Mouse (Mus musculus) forebrain, embryonic 10.5 days (tissue): ENCODE results near the gene Sema3d. TPM values are rescaled to one million over a fixed set of nuclear protein-coding genes. Genes with fewer than 3 reads are reported as not detected.

Experiments
- DNase-seq: peaks from one replicate; pipeline ENCODE4 v3.0.0-alpha.2; 2017; ENCODE audit warnings: low spot score; ENCODE audit errors: extremely low spot score
- H3K27ac ChIP-seq: fragments of 300-500 bp; sonication (generic); 2 replicates; pipeline ENCODE4 v1.5.1; 2016; ENCODE audit warnings: mild to moderate bottlenecking
- H3K27me3 ChIP-seq: fragments of 300-500 bp; sonication (generic); 2 replicates; pipeline ENCODE4 v1.6.1; 2016; ENCODE audit warnings: mild to moderate bottlenecking; ENCODE audit not compliant: poor library complexity, severe bottlenecking
- H3K36me3 ChIP-seq: fragments of 300-500 bp; sonication (generic); replicated peaks from 2 replicates; pipeline ENCODE4 v1.6.1; 2016; ENCODE audit warnings: mild to moderate bottlenecking, moderate library complexity
- H3K4me1 ChIP-seq: fragments of 300-500 bp; sonication (generic); 2 replicates; pipeline ENCODE4 v1.6.1; 2016
- H3K4me3 ChIP-seq: fragments of 300-500 bp; sonication (generic); 2 replicates; pipeline ENCODE4 v1.5.1; 2016; ENCODE audit warnings: mild to moderate bottlenecking, moderate library complexity
- H3K9me3 ChIP-seq: fragments of 300-500 bp; sonication (generic); 2 replicates; pipeline ENCODE4 v1.6.1; 2016; ENCODE audit warnings: mild to moderate bottlenecking, moderate library complexity
- WGBS: fragments of 180-500 bp; shearing (Covaris S2); methylation state at CpG from one replicate; pipeline ENCODE4 v1.1.7; 2016; 5-methylcytosine and 5-hydroxymethylcytosine counted together
- polyA plus RNA-seq: library from polyadenylated mRNA; unstranded; fragments of >200 nt; fragmentation: Nextera tagmentation; extraction: Ambion mirVana; gene quantifications from 2 replicates; pipeline ENCODE4 v1.2.1, GENCODE M21; 2016

The Sema3d gene
- polyA plus RNA-seq, 1 experiment from 2014 or later, result 1.8 TPM

DNA sequence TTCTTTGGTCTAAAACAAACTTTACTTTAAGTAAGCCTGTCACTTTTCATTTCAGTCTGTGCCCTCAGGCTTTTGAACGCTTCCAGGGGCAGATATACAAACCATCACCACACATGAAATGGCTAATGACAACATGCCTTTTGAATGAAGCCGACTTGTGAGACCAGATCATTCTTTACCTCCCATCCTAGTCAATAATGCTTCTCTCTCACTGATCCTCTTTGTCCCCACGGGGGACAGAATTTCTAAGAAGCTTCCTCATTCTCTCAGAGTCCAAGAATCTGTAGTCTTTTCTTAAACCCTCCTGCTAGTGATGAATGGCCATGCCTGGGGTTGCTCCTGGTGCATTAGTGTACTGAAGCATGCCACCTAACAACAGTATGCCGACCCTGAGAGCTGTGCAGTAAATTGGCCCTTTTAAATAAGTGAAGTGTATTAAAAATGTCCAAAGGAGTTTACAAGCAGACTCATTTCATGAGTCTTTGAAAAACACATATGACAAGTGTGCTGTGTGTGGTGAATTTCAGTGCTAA is 142.1 kb downstream of the Sema3d start:
- Histone ChIP-seq H3K9me3 (no peaks in the 10 kb centered on the region), H3K27me3 (no peaks in the 10 kb centered on the region), H3K4me1 (peaks cover 28% of the 10 kb centered on the region), H3K4me3 (no peak overlapping the region), H3K27ac (no peak overlapping the region), H3K36me3 (no peaks in the 10 kb centered on the region)
- WGBS, result 9% methylated on average over 4 of the region's 4 CpGs
- DNase-seq, result no peak

DNA sequence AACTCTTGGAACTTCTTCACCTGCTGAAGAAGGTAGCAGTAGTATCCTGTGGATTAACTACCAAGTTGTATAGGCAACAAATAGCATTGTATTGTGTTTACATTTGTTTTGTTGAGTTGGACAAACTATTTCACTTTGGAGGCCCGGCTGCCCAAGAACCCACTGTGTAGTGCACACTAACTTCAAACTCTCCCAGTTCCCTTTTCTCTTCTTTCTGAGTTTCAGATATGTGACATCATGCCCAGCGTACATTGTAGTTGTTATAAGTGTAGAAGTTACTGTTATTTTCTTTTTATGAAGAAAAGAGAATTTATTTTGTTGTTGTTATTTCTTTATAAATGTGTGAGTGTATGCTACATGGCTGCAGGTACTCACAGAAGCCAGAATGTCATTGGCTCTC is 145.4 kb downstream of the Sema3d start:
- WGBS, result 94% methylated on average over 2 of the region's 2 CpGs
- Histone ChIP-seq H3K4me3 (no peak overlapping the region), H3K9me3 (no peaks in the 10 kb centered on the region)

DNA sequence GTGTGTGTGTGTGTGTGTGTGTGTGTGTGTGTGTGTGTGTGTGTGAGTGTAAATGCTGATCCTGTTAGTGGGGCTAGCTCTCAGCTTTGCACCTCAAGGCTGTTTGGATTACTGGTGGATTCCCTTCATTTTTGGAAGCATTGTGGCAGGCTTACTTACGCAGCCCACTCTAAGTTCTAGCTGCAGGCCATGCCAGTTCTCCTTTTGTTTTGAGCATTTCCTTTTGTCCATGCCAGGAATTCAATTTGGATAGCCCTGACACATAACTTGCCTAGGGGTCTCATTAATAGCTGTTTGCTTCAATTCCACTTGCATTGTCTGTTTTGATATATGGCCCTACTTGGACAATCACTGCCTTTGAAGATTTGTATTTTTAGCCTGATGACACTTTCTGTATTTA is 146.6 kb downstream of the Sema3d start:
- 26% methylated on average over 1 of the region's 1 CpGs for WGBS
- Histone ChIP-seq H3K4me1 (peaks cover 38% of the 10 kb centered on the region), H3K27ac (no peak overlapping the region), H3K36me3 (no peaks in the 10 kb centered on the region), H3K27me3 (no peaks in the 10 kb centered on the region), H3K4me3 (no peak overlapping the region), H3K9me3 (no peaks in the 10 kb centered on the region)
- no peak for DNase-seq

More for the DNA sequence above, 145.4 kb downstream of the Sema3d start:
- H3K27me3 ChIP-seq, result no peaks in the 10 kb centered on the region
- no peak overlapping the region for H3K27ac ChIP-seq
- peaks cover 32% of the 10 kb centered on the region for H3K4me1 ChIP-seq
- no peaks in the 10 kb centered on the region for H3K36me3 ChIP-seq
- DNase-seq, result no peak

DNA sequence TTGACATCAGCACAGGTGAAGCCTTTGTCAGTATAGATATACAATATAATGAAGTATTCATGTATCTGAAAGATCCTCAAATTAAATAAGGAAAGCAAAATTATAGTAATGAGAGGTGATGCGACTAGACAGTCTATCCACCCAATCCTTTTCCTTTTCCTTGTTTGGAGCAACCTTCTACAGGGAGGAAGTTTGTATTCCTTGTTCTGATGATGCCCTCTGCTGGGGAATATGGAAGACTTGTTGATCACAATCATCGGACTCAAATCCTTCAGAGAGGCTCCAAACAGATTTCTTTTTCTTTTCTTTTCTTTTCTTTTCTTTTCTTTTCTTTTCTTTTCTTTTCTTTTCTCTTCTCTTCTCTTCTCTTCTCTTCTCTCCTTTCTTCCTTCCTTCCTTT is 158.1 kb downstream of the Sema3d start:
- WGBS, result 44% methylated on average over 2 of the region's 2 CpGs
- DNase-seq, result no peak
- Histone ChIP-seq H3K9me3 (no peaks in the 10 kb centered on the region), H3K4me1 (no peaks in the 10 kb centered on the region), H3K36me3 (no peaks in the 10 kb centered on the region), H3K27ac (no peak overlapping the region), H3K4me3 (no peak overlapping the region), H3K27me3 (no peaks in the 10 kb centered on the region)

DNA sequence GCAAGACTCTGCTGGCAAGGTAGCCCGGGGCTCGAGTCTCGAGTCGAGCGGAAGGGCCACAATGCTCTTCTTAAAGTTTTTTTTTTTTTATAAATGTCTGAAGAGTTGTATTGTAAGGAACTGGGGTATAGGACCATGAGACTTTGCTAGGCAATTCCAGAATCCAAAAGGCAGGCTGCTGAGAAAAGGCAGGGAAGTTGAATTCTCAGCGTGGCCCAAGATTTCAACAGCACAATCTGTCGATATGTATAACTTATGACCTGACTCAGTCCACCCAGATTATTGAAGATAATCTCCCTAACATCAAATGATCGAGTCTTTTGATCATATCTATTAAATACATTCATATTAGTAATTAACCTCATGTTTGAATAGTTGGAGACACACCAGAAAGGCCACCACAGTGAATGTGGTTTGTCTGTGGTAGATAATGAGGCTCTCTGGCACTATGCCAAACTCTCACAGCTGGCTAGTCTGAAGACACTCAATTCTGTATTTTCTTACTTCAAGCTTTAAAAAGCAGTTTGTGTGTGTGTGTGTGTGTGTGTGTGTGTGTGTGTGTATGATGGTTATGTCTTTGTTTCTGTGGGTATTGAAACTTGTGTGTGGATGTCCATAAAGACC is 166.0 kb downstream of the Sema3d start:
- 92% methylated on average over 8 of the region's 8 CpGs for WGBS
- no peaks in the 10 kb centered on the region for H3K36me3 ChIP-seq

DNA sequence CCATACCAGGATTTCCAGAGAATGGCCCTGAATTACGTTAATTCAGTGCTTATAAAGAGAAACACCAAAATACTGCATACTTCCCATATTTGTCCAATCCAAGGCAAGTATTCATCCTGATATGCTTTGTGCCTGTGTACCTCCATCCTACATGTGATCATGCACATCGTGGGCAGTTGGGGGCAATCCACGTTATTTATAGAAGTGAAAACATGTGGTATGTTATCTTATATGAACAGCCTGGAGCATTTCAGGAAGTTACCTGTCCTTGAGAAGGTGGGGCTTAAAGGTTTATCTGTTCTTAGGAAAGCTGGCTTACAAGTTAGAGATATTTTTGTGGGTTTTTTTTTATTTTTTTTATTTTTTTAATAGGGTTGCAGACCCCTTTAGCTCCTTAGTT is 172.2 kb downstream of the Sema3d start:
- Histone ChIP-seq H3K36me3 (no peaks in the 10 kb centered on the region), H3K9me3 (no peaks in the 10 kb centered on the region), H3K27ac (no peak overlapping the region), H3K4me3 (no peak overlapping the region), H3K27me3 (peaks cover 13% of the 10 kb centered on the region; the same call in 1 of the 2 replicates), H3K4me1 (peaks cover 8% of the 10 kb centered on the region)
- WGBS, result 90% methylated on average over 3 of the region's 3 CpGs
- DNase-seq, result no peak

More for the DNA sequence above, 166.0 kb downstream of the Sema3d start:
- H3K4me1 ChIP-seq, result no peaks in the 10 kb centered on the region
- H3K27me3 ChIP-seq, result no peaks in the 10 kb centered on the region
- no peak for DNase-seq
- no peaks in the 10 kb centered on the region for H3K9me3 ChIP-seq
- no peak overlapping the region for H3K4me3 ChIP-seq
- H3K27ac ChIP-seq, result no peak overlapping the region

DNA sequence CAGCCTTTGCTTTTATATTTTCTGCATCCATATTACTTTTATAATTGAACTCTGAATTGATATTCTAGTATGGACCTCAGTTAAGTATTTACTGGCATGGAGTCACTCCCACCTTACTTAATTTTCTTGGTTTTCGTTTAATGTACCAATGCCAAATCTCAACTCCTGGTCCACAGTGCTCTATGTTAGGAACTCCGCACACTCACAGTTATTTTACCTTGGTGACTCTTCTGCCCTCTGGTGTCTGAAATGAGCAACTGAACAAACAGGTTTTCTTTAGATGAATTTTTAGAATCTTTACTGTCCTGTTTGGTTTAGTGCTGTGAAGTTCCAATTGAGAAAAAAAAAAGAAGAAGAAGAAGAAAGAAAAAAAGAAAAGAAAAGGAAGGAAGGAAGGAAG is 174.7 kb downstream of the Sema3d start:
- H3K4me3 ChIP-seq, result no peak overlapping the region
- H3K4me1 ChIP-seq, result peaks cover 20% of the 10 kb centered on the region
- H3K36me3 ChIP-seq, result no peaks in the 10 kb centered on the region
- peaks cover 15% of the 10 kb centered on the region for H3K27me3 ChIP-seq
- H3K9me3 ChIP-seq, result no peaks in the 10 kb centered on the region
- WGBS, result 62% methylated on average over 2 of the region's 2 CpGs
- H3K27ac ChIP-seq, result no peak overlapping the region
- DNase-seq, result no peak

DNA sequence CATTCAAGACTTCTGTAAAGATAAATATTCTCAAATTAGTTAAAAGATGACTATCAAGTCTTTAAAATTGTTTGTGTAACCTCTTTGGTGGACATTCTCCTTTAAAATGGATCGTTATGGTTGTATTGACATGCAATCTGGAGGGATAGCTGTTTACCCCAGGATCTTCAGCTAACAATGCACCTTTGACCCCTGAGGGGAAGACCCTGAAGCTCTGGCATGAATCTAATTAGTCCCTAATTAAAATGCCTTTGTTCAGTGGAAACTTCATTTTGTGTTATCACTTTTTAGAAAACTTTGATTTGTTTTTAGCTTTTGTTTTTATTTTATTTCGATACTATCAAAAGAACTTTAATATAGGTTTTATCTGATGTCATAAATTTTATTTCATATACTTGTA is 178.6 kb downstream of the Sema3d start:
- 5% methylated on average over 2 of the region's 2 CpGs for WGBS
- DNase-seq, result no peak
- H3K27me3 ChIP-seq, result peaks cover 18% of the 10 kb centered on the region
- H3K9me3 ChIP-seq, result no peaks in the 10 kb centered on the region
- peaks cover 20% of the 10 kb centered on the region for H3K4me1 ChIP-seq
- no peak overlapping the region for H3K4me3 ChIP-seq
- no peak overlapping the region for H3K27ac ChIP-seq
- H3K36me3 ChIP-seq, result no peaks in the 10 kb centered on the region

DNA sequence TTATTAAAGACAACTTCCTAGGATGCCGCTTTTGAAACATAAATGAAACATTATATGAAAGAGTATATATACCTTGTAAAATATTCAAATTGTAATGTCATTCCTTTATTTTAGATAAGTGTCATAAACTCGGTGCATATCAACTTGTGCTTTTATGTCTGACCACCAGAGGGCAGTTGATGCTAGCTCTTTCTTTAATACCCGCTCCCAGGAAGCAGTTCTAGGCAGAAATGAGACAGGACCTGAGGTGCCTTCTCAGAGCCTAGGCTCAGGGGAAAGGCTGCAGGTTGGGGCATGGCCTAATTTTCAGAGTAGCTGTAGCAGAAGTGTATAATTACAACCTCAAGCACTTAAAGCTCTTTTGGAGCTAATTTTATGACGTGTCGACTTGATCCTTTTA is 179.0 kb downstream of the Sema3d start:
- peak; percentile 31 for DNase-seq
- H3K4me3 ChIP-seq, result no peak overlapping the region
- H3K9me3 ChIP-seq, result no peaks in the 10 kb centered on the region
- peaks cover 20% of the 10 kb centered on the region for H3K4me1 ChIP-seq
- no peaks in the 10 kb centered on the region for H3K36me3 ChIP-seq
- no peak overlapping the region for H3K27ac ChIP-seq
- WGBS, result 36% methylated on average over 5 of the region's 5 CpGs
- H3K27me3 ChIP-seq, result peaks cover 18% of the 10 kb centered on the region

DNA sequence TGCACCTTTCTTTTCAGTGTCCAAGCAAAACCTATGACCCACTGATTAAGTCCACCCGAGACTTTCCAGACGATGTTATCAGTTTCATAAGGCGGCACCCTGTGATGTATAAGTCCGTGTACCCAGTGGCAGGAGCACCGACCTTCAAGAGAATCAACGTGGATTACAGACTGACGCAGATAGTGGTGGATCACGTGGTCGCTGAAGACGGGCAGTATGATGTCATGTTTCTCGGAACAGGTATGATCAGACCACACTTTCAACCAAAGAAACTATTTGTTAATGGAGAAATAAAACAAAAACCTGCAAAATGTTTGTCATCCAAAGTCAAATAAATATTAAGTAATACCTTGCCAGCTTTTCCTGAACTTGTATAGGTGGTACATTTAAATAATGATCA is 179.9 kb downstream of the Sema3d start:
- H3K9me3 ChIP-seq, result no peaks in the 10 kb centered on the region
- H3K4me1 ChIP-seq, result peaks cover 20% of the 10 kb centered on the region
- H3K27ac ChIP-seq, result no peak overlapping the region
- H3K27me3 ChIP-seq, result peaks cover 18% of the 10 kb centered on the region
- DNase-seq, result no peak
- H3K4me3 ChIP-seq, result no peak overlapping the region
- WGBS, result 89% methylated on average over 11 of the region's 11 CpGs
- H3K36me3 ChIP-seq, result no peaks in the 10 kb centered on the region

DNA sequence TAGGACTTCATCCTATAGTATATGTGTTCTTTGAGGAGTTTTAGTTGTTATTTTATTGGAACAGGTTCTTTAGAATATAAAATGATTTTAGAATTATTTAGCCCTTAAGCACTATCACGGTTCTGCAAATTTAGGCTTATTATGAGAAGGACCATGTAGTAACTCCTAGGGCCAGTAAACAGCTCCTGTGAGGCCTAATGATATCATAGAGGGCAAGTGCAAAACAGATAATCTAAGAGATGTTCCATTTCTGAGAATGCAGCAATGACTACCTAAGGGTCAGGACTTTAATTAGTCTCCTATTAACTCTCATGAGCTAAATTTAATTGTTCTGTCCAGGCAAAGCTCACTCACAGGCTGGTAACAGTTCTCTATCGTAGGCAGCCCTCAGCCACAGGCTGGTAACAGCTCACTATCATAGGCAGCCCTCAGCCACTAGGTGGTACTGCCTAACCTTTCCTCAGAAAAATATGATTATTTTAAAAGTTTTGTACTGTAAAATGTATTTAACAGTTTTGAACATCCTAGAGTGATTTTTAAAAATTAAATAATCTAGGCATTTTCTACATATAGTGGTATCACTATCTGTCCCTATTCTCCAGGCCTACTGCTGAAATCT is 181.5 kb downstream of the Sema3d start:
- no peak overlapping the region for H3K27ac ChIP-seq
- no peak overlapping the region for H3K4me3 ChIP-seq
- no peak for DNase-seq
- WGBS, result 54% methylated on average over 2 of the region's 2 CpGs
- H3K4me1 ChIP-seq, result peaks cover 19% of the 10 kb centered on the region
- H3K36me3 ChIP-seq, result no peaks in the 10 kb centered on the region
- peaks cover 12% of the 10 kb centered on the region for H3K27me3 ChIP-seq
- H3K9me3 ChIP-seq, result no peaks in the 10 kb centered on the region

DNA sequence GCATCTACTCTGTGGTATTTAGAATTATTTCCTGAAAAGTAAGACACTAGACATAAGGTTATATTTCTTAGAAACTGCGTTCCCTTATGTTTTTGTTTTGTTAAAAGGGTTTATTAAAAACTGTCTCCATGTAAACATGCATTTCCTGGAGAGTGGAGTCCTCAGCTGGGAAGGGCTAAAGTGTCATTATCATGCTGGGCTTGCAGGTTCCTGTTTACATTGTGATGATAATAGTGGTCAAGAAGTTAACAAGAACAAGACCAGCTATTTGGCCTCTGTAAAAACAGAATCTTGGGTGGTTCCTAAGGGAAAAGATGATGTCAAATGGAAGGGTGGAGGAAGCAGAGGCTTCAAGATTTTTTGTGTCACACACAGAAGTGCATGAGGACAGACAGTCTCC is 183.4 kb downstream of the Sema3d start:
- DNase-seq, result no peak
- Histone ChIP-seq H3K27ac (no peak overlapping the region), H3K9me3 (no peaks in the 10 kb centered on the region), H3K27me3 (peaks cover 4% of the 10 kb centered on the region; the same call in 1 of the 2 replicates), H3K4me1 (peaks cover 3% of the 10 kb centered on the region; the same call in 1 of the 2 replicates), H3K36me3 (no peaks in the 10 kb centered on the region), H3K4me3 (no peak overlapping the region)
- WGBS, result 67% methylated on average over 1 of the region's 1 CpGs

DNA sequence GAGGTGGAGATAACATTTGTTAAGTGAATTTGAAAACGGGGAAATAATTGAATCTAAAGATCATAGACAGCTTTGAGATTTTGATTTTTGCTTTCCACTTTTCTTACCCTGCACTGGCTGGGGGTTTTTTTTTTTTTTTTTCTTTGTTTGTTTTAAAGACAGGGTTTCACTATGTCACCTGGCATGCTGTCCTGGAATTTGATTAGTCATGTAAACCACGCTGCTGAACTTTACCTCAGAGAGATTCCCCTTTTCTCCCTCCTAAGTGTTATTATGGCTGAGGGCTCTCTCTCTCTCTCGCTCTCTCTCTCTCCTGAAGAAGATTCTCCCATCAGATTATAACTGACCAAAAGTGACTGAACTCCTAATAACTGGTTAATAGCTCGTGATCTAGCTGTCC is 191.4 kb downstream of the Sema3d start:
- Histone ChIP-seq H3K4me3 (no peak overlapping the region), H3K36me3 (no peaks in the 10 kb centered on the region), H3K4me1 (peaks cover 11% of the 10 kb centered on the region), H3K27ac (no peak overlapping the region), H3K9me3 (no peaks in the 10 kb centered on the region), H3K27me3 (no peaks in the 10 kb centered on the region)
- no peak for DNase-seq
- 65% methylated on average over 4 of the region's 4 CpGs for WGBS
